Mouse (Mus musculus) olfactory bulb, adult 2 months (tissue): ENCODE results near the gene Polq.

Source experiments
- CTCF ChIP-seq: fragments of 200-500 bp; IDR thresholded peaks from 2 replicates; pipeline ENCODE4 v1.5.1; 2012; ENCODE audit warnings: low read depth, mild to moderate bottlenecking, low read length, moderate library complexity; ENCODE audit not compliant: insufficient read depth
- POLR2A ChIP-seq: fragments of 200-500 bp; IDR thresholded peaks from 2 replicates; pipeline ENCODE4 v1.6.1; 2012; ENCODE audit warnings: mild to moderate bottlenecking, low read depth, low read length, moderate library complexity; ENCODE audit not compliant: insufficient read depth

DNA sequence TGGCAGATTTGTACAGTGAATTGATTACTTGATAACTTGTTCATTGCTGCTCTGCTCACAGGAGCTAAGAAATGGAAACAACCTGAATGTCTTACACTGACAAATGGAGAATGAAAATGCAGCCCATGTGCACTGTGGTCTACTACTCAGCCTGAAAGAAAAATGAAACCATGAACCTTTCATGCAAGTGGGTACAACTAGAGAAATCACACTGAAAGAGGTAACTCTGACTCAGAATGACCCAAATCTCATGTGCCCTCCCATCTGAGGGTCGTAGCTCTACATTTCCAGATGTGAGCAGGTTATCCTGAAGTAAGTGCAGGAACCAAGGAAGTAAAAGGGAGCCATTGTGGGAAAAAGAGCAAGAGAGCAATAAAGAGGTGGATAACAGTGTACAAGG is 27.8 kb upstream of the Polq start:
- TF ChIP-seq CTCF = no peak
- no peak for TF ChIP-seq POLR2A
